Mouse (Mus musculus) right cerebral cortex, adult 18-20 months (tissue): ENCODE results near the gene Best3.
A peak's percentile ranks its signal among the peaks of the same experiment; 100 is the strongest.

ENCODE experiments used
- DNase-seq: peaks from one replicate; pipeline ENCODE4 v3.0.0; 2022; ENCODE audit warnings: mixed read lengths

Best3 gene

DNA sequence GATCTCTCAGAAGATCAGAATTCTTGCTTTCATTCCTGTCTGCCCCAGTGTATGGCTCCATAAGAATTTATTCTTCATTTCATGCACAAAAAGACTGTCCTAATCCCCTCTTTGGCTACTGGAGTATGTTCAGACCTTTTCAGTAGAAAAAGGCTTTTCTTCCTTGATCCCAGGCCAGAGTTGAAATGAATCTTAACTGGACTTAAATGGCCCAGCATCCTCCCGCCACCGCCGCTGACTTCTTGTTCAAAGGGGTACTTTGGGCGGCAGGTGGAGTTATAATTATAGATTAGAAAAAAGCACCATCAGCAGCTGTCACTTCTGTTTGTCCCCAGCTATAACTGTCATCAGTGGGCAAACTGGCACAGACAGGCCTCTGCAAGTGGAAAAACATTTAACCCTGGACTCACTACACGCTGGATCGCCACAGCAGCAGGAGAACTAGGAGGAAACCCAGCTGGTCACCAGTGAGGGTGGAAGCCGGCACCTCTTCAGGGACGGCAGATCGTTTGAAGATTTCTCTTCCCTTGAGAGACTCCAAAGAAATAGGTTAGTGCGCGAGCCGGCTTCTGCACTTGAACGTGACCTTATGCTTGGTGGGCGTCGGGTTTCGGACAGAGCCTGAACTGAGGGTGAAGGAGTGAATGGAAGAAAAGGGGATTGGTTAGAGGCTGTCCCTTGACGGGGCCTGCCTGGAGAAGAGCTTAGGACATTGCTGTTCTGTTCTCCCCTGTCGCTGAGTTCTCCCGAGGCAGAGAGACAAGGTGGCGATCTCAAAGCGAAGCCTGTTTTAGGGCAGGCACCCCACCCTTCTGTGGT lies at the start of gene Best3:
Gene Best3 (plus strand): TSS at position 51 of the 819 bp plus-strand sequence.
- no peak for DNase-seq

DNA sequence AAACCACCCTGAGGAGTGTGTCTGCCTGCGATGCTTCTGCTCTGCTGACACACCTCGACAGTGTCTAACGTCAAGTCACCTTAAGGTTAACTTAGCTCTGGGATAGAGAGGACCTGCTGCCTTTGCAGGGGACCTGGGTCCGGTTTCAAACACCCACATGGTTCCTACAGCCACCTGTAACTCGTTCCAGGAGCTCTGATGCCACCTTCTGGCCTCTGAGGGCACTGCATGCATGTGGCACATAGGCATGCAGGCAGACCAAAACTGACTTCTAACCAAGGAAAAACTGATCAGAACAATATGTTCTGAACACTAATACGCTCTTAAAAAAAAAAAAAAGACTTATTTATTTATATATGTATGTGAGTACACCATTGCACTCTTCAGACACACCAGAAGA lies 43.1 kb upstream of the Best3 start:
- DNase-seq = no peak

DNA sequence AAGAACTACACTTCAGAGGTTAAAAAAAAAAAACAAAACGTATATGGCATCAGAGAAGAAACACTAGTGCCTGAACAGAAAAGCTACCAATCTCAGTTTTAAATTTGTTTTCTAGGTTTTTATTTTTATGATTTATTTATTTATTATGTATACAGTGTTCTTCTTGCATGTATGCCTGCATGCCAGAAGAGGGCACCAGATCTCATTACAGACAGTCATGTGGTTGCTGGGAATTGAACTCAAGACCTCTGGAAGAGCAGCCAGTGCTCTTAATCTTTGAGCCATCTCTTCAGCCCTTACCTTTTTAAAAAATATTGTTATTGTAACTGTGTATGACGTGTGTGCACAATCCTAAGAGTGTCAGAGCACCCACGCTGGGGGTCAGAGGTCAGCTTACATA lies 42.0 kb upstream of the Best3 start:
- DNase-seq = no peak

DNA sequence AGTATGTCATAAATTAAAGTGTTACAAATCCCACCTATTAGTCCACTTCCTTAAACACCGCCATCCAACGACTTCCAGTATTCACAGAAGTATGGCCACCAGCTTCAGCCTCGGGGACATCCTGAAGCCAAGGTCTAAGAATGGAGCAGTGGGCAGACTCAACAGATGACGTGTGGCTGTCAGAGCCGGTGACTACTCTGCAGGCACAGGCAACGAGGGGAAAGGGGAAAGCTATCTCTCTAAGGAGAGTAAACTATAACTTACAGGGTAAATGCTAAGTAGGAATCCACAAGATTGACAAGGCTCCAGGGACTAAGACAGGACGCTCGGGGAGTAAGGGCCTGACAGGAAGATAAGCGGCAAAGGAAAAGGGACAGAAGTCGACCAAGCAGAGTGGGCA lies 41.2 kb upstream of the Best3 start:
- no peak for DNase-seq

DNA sequence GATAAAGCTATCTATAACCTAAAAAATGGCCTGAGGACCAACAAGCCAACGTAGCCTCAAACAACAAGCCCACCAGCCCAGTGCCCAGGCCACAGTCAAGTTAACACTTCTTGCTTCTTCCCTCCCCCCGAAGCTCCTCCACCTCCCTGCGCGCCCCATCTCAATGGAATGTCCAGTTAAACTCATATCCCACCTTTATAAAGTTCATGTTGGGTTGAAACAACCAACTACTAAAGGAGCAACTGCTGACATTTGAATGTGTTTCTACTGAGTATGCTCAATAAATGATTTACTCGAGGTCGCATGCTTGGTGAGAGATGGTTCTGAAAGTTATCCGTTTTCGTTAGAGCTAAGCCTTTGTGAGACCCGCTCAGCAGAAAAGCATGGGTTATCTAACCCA lies 37.7 kb upstream of the Best3 start:
- no peak for DNase-seq

DNA sequence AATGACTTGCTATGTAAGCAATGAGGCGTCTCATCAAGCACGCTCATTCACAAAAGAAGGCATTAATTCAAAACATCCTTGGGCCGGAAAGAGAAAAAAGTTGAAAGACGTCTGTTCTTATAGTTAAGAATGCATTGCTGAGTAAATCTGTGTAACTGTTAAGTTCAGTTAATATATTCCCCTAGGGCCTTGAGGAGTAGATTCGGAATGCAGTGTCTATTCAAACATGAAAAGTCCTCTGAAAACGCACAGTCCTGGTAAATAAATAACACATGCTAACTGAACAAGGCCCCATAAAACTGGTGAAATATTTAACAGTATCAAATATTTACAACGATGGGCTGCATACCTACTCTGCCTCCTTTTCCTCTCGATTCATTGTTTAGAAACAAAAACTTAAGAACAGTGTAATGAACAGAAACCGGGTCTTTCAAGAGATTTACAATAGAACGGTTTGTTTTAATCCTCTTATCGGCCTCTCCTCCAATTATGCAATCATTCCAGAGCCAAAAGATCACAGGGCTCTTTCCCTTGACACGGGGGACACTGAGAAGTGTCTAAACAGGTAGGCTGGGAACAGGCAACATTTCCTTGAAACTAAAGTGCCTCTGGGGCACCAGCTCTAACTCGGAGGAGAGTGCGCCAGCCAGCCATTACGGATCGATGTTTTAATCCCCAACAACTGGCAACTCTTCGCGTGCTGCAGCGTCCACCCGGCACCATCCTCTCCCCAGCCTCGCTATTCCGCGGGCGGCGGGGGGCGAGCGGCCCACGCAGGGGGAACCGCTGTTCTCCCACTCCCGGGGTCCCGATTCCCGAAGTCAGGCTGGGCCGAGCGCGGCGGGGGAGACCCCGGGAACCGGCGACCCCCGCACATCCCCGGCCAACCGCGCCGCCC lies 36.8 kb upstream of the Best3 start:
- peak; percentile 27 for DNase-seq

DNA sequence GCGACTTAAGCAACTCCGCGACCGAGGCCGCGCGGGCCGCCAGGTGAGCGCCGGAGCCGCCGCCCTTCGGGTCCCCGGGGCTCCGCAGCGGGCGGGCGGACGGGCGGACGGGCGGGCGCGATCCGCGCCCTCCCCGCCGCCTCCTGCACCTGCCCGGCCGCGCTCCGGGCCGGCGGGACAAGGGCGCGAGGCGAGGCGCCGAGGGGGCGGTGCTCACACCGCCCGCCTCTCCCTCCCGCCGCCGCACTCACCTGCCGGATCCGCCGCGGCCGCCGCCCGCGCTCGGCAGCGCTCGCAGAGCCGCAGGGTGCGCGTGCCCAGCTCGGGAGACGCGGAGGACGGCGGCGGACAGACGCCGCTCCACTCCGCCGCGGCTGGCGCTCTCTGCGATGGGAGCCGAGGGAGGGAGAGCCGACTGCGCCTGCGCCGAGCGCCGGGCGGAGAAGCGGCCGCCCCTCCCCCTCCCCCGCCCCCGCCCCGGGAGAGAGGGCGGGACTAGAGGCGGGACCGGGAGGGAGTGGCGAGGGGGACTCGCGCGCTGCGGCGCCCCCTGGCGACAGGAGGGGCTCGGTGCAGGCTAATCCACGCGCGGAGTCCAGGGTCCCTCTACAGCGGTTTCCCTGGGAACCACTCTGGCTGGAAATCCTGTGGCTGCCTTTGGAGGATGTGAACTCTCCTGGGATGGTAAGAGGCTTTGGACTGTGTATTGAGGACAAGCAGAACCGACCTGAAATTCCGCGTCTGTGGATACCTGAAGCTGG lies 35.9 kb upstream of the Best3 start, which contains the start of gene Rab3ip:
Gene Rab3ip (minus strand): TSS at position 761 of the 761 bp plus-strand sequence.
- DNase-seq = peak; percentile 89

DNA sequence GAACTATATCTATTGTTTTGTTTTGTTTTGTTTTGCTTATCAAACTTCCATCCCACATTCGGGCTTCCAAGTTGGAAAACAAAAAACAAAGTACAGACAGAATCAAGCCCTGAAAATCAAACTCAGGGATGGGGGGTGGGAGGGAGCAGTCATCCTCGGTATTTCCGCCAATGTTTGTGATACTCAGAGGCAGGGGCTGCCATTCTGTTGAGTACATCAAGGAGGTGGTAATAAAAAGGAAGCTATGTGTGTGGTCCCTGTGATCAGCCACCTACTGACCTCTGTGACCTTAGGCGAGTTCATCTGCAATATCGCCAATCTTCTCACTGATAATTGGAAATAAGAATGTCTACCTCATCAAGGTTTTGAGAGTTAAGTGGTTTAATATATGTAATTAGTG lies 35.2 kb upstream of the Best3 start:
- no peak for DNase-seq

DNA sequence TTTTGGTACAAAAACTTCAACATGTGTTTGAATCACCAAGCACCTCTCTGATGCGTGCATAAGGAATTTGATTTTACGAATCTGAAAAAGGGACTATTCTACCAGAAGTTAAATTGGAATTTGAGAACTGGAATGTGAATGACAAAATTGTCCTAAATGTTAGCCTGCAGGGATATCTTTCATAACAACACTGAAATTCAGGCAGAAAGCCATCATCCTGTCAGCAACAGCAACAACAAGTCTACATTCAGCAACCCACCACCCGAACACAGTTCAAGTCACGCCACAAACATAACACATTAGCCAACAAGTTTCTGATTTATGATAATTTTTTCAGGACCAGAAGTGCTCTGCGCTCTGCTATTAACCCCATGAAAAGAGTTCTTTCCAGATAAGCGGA lies 30.9 kb upstream of the Best3 start:
- DNase-seq = no peak

DNA sequence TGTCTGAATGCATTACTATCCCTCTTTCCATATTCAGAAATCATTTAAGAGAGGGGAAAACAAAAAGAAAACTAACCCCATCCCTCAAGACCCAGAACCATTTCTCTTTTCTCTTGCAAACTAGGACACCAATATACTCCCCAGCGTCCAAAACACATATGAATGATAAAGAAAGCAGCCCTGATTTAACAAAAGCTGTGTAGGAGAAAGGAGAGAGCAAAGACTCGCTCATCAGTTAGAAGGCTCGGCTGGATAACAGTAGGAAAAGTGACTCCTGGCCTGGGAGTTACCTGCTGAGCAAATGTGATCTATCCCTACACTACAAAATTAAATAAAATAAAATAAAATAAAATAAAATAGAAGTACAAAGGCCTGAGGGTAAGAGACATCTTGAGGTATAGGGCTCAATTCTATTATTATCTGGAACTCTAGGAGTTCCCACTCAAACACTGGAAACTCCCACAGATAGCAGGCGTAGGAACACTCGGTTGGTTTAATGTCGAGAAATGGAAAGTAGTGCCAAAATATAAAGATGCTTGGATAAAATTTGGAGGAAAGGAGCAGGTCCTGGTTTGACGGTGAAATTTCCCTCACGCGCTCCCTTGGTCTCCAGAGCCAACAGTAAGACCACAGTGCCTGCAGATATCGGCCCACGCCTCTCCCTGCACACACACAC lies 29.5 kb upstream of the Best3 start:
- peak; percentile 11 for DNase-seq

DNA sequence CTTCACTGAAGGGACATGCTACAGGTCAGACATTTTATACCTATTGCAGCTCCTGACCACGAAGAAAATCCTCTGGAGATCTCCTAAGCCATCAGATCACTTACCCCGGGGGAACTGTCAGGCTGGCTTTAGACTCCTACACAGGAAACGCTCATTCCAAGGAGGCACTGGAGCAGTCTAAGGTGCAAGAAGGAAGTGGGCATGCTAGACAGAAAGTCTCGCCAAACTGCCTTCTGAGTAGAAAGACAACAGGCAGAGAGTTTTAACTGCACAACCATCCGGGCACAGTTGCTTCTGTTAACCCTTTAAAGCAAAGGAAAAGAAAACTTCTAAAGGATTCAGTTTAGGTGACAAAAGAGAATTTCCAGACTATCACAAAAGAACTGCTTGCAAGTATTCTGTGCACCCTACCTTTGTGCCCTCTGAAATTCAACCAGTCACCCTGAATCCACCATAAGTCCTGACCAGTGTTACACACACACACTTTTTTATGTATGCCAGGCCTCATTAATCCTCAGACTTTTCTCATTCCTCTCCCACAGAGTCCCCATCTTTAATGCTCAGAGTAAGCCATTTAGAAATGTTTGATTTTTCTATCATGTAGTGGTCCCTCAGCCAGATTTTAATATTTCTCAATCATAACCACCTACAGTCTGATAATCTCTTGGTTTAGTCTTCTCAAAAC lies 28.1 kb upstream of the Best3 start:
- no peak for DNase-seq

DNA sequence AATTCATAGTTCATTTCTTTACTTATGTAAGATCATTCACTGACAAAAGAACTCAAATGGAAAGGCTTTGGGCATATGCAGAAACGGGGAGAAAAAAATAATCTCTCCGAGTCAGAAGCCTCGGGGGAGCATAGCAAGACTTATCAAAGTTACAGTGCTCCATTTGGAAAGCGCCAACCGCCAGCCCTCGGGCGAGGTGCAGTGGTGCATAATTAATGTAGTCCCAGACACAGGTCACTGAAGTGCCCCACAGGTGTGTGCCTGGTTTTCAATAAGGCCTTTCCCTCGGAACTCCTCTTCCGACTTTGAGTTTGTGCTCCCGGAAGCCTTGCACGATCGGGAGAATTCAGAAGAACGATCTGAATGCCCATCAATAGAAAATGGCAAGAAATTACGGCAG lies 24.0 kb upstream of the Best3 start:
- DNase-seq = no peak

DNA sequence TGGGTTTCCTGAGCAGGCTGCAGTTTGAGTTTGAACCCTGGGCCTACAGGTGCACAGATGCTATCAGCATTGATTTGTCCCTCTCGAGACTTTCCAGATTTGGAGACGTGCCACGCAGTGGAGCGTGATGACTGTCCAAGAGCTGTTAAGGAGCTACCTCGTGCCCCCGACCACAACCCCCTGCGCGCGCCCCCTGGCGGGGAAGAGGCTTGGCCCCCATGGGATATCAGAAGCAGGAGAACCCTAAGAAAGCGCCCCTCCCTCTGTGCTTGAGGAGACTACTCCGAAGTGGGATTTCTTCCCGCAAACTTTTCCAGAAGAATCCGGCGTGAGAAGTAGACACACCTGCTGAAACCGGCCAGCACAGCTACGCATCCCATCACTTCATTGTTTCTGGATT lies 23.3 kb upstream of the Best3 start:
- no peak for DNase-seq

DNA sequence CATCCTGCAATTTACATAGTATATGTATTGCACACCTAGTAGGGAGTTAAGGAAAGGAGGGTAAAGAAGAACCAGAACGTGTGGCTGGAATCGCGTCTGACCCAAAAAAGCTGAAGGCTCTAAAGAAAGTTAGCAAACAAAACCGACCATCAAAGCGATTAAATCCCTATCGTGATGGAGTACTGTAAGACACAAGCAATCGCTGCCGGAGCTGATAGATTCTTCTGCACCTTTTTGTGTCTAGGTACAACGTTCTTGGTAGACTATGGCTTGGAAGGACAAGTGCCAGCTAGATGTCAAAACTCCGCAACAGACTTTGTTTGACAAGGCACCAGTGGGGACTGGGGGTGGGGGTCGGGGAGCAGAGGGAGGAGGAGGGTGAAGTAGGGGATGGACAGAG lies 22.0 kb upstream of the Best3 start:
- no peak for DNase-seq

DNA sequence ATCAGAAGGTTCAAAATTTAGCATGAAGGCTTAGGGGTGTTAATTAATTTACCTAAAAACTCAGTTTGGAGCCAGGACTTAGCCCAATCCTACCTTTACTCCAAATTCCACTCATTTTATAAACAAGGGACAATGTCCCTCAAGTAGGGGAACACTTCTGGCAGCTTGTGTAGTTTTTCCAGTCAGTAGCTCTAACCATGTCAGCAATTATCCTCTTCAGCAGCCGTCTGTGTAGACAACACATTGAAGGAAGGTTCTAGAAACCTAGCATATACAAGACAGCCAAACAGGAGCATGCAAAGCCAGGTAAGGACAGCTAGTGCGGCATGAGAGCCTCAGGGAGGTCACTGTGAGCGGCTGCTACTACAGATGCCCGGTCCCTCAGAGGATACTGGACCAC lies 21.5 kb upstream of the Best3 start:
- no peak for DNase-seq

DNA sequence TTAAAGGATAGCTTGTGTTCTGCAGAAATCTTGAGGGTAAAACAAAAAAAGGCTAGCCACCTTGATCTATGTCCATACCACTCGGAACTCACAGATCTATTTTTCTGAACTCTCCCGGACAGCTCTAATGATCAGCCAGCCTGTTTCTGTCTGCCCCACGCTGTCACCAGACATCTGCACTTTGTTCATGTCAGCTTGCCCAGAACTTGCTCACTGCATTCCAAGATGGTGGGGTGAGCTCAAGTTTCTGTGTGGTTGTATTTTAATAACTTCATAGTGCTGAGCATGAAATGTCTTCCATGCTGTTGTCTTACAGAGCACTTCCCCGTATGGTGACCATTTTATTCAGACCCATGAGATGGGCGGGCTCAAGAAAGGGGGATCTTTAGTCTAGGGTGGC lies 20.8 kb upstream of the Best3 start:
- no peak for DNase-seq

DNA sequence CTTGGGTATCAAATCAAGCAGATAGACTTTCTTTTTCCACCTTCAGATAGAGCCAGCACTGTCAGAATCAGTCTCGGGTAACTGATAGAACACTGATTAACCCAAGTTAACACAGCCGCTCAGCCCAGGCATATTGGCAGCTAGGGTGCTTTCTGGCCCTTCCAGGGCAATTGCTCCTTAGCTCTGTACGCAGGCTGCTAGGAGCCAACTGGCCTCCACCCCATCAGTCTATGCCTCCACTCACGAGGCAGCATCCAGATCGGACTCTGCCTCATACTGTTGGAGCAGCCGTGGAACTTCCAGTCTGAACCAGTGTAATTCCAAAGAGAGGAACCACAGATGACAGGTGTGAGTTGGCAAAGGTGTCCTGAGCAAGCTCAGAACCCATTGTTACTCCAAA lies 20.0 kb upstream of the Best3 start:
- DNase-seq = no peak

DNA sequence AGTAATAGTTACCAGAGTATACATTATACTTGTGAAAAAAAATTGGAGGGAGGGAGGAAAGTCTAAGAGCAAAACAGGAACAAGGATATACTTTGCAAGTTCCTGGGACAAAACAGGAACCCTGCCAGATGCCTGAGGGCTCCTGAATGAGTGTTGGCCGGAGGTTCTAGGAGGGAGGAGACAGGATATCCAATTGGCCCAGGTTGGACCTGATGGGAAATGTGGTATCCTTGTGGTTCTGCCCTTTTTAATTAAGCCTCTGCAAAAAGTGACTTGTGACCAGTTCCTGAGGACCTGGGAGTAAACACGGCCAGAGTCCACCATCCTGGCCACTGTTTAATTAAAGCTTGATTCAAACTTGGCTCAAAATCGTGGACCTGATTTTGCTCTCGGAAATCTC lies 17.4 kb upstream of the Best3 start:
- no peak for DNase-seq

DNA sequence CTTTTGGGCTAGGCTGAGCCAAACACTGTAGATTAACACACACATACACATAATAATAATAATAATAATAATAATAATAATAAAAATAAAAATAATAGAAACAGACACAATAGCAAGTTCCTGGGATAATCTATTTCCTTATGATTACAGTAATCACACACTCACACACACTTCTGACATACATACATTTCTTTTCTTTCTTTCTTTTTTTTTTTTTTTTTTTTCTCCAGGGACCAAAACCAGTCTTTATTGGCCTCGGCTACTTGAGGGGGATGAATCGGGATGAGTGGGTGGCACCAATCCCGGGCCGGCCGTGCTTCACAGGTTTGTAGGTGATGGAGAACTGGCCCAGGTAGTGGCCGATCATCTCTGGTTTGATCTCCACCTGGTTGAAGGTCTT lies 13.6 kb upstream of the Best3 start, which contains the start of gene Gm10271:
Gene Gm10271 (minus strand): TSS at position 101 of the 400 bp plus-strand sequence.
- no peak for DNase-seq

DNA sequence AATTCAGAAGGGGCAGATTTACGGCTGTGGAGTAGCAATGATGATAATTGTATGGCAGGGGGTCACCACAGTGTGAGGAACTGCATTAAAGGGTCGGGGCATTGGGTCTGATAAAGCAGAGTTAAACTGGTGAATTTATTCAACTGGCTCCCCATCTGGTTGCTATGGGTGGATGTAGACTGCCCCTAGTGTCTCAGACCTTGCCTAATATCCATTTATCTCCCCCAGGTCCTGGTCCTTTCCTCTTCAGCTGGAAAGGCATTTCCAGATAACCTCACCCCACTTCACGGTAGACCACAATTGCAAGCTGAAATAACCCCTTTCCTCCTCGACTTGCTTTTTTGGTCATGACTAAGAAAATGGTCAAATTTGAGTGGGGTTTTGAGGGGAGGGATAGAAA lies 8.7 kb upstream of the Best3 start:
- DNase-seq = no peak

DNA sequence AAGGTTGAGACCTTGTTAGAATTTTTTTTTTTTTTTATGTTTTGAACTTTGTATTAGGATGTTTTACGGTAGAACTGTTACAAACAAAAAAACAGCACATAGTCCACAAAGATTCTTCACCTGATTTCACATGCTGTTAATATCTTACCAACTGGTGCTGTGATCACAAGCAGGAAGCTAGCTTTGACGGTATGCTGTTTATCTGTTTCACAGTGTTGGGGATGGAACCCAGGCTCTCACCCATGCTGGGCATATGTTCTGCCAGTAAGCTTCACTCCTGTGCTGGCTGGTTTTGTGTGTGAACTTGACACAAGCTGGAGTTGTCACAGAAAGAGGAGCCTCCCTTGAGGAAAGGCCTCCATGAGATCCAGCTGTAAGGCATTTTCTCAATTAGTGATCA lies 8.3 kb upstream of the Best3 start:
- DNase-seq = no peak

DNA sequence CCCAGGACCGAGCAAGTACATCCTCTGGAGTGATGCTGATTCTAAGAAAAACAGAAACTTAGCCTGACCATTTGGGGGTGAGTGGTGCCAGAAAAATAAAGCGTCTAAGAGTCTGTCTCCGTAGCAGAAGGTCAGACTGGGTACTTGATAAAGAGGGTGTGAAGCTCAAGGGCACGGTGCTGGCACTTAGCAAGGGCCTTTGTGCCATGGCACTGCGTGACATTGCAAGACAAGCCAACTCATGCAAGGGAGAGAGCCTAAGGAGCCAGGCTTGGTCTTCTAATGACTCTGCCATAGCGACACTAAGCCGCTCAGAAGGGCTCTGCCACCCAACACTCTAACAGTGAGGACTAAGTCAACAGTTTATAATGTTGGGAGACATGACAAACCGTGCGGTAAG lies 7.3 kb upstream of the Best3 start:
- DNase-seq = no peak
